ENCODE assay signal across 9 mouse cellular contexts in genomic region chr6:52157466-52158275, GRCm38 (mm10). TPM values are rescaled to one million over a fixed set of nuclear protein-coding genes. Genes with fewer than 3 reads are reported as not detected.
DNase-seq lines count a peak whose midpoint lies in the region; ATAC-seq and TF ChIP-seq lines count a peak whose summit lies in the region.
"Had no signal": no experiment of that assay in that cellular context is flagged by ENCODE, and none has a peak within 500 bp of the region (broad histone marks: within the 10 kb centered on the region; RNA-seq: fewer than 3 reads in every experiment).

No protein-coding gene starts in this region.

- no peaks in the 10 kb centered on the region for H3K27me3 ChIP-seq in C2C12 (ENCODE audit: control insufficient read depth, insufficient read depth, insufficient read length)
- H3K27me3 ChIP-seq in forebrain, embryonic 15.5 days, result peaks cover 97% of the 10 kb centered on the region
- peaks cover 91% of the 10 kb centered on the region for H3K27me3 ChIP-seq in liver, postnatal 0 days (ENCODE audit: insufficient read depth, low read length)

- peaks cover 10% of the 10 kb centered on the region for H3K36me3 ChIP-seq in C2C12 (ENCODE audit: control insufficient read depth, insufficient read depth)
- no peaks in the 10 kb centered on the region for H3K36me3 ChIP-seq in forebrain, embryonic 15.5 days
- no peaks in the 10 kb centered on the region for H3K36me3 ChIP-seq in liver, postnatal 0 days (replicated peaks; ENCODE audit: insufficient read depth, low read length)

- no peak for TF ChIP-seq CTCF in C2C12 (IDR thresholded peaks at IDR 0.05; ENCODE audit: control insufficient read depth, insufficient read depth, insufficient read length)
- no peak for TF ChIP-seq CTCF in liver, postnatal 0 days (IDR thresholded peaks at IDR 0.05; ENCODE audit: low read depth)

- peaks cover 38% of the 10 kb centered on the region for H3K79me2 ChIP-seq in C2C12 (ENCODE audit: control insufficient read depth, insufficient read depth)

- peaks cover 14% of the 10 kb centered on the region for H3K4me1 ChIP-seq in forebrain, embryonic 15.5 days
- peaks cover 9% of the 10 kb centered on the region for H3K4me1 ChIP-seq in liver, postnatal 0 days (ENCODE audit: insufficient read depth)

- H3K79me3 ChIP-seq in C2C12 (ENCODE audit: low read depth), result peaks cover 15% of the 10 kb centered on the region

- TF ChIP-seq EP300 in liver, postnatal 0 days (IDR thresholded peaks at IDR 0.05; ENCODE audit: low read depth), result no peak

- peak overlapping the region; percentile 78 for H3K4me3 ChIP-seq in C2C12 (ENCODE audit: insufficient read depth, poor library complexity, severe bottlenecking)
- H3K4me3 ChIP-seq in forebrain, embryonic 15.5 days, result peak overlapping the region; percentile 46
- H3K4me3 ChIP-seq in liver, postnatal 0 days (ENCODE audit: low read depth, low read length), result peak overlapping the region; percentile 63

- peak overlapping the region; percentile 93 for H3K4me2 ChIP-seq in forebrain, embryonic 15.5 days (replicated peaks)
- H3K4me2 ChIP-seq in liver, postnatal 0 days (ENCODE audit: low read depth, low read length), result peak overlapping the region; percentile 93

- no peaks in the 10 kb centered on the region for H3K9me3 ChIP-seq in forebrain, embryonic 15.5 days
- no peaks in the 10 kb centered on the region for H3K9me3 ChIP-seq in liver, postnatal 0 days (ENCODE audit: low read length)

- DNase-seq in cerebellum, postnatal 10 days, result peak; percentile 15 to 21
- DNase-seq in cerebellum, adult 8-10 months, result no peak
- DNase-seq in liver, postnatal 0 days, result no peak
- DNase-seq in thymus, adult 18-20 months, result no peak
- no peak for DNase-seq in ovary, adult 18-20 months (ENCODE audit: low spot score)

- H3K9ac ChIP-seq in forebrain, embryonic 15.5 days (replicated peaks), result no peak overlapping the region
- no peak overlapping the region for H3K9ac ChIP-seq in liver, postnatal 0 days (replicated peaks)

- H3ac ChIP-seq in C2C12 (ENCODE audit: control insufficient read depth, insufficient read length, low read depth), result peak overlapping the region; percentile 10

- H3K27ac ChIP-seq in forebrain, embryonic 15.5 days (replicated peaks), result no peak overlapping the region
- H3K27ac ChIP-seq in liver, postnatal 0 days (ENCODE audit: low read depth), result no peak overlapping the region

- 2% methylated on average over 32 of the region's 32 CpGs for WGBS in forebrain, embryonic 15.5 days
- WGBS in liver, postnatal 0 days (ENCODE audit: insufficient replicate concordance), result 3% methylated on average over 32 of the region's 32 CpGs

- peak; percentile 29 for ATAC-seq in forebrain, embryonic 15.5 days (replicated peaks)
- no peak for ATAC-seq in liver, postnatal 0 days
- no peak for ATAC-seq in granulocyte monocyte progenitor cell, adult 5-6 weeks (replicated peaks; ENCODE audit: poor library complexity, severe bottlenecking)

TF ChIP-seq in C2C12, 6 proteins besides CTCF, POLR2A, EP300 and RAD21:
- no peak for TF ChIP-seq FOSL1 (IDR thresholded peaks at IDR 0.05; ENCODE audit: insufficient read depth, low read length, poor library complexity, severe bottlenecking)
- no peak for TF ChIP-seq CEBPB (IDR thresholded peaks at IDR 0.05; ENCODE audit: low read depth)
- no peak for TF ChIP-seq MYOG (IDR thresholded peaks at IDR 0.05; ENCODE audit: control insufficient read depth, extremely low read depth, insufficient read length)
- TF ChIP-seq MYOD1 (IDR thresholded peaks at IDR 0.05; ENCODE audit: control insufficient read depth, insufficient read length, low read depth), result no peak
- TF ChIP-seq USF1 (IDR thresholded peaks at IDR 0.05; ENCODE audit: low read depth), result no peak
- no peak for TF ChIP-seq MAX (IDR thresholded peaks at IDR 0.05)

RNA-seq across cellular contexts. Expression of gene Hoxa1, which starts 0.4 kb away (rescaled TPM):
- 0.96 TPM for polyA plus RNA-seq in C2C12 (2012; fragmentation: generic; extraction: Trizol)
- not detected in 2 replicates for polyA plus RNA-seq in forebrain, embryonic 15.5 days (2015; fragmentation: Nextera tagmentation; extraction: Ambion mirVana)
- polyA plus RNA-seq in liver, postnatal 0 days (2015; fragmentation: Nextera tagmentation; extraction: Ambion mirVana), result 0.11 and 0.16 TPM in 2 replicates
- 0.43 TPM in 1 of 2 replicates, not detected in the other for total RNA-seq in granulocyte monocyte progenitor cell, adult 5-6 weeks (2014; fragmentation: Nextera tagmentation)
- 0.46 TPM in 1 of 2 replicates, not detected in the other for total RNA-seq in granulocyte monocyte progenitor cell, adult 5-6 weeks (2017)
- polyA plus RNA-seq: cortical plate, adult 2 months had no signal

RNA-seq across cellular contexts. Expression of gene Hoxa2, which starts 7.0 kb away (rescaled TPM):
- 0.16 TPM for polyA plus RNA-seq in C2C12 (2012; fragmentation: generic; extraction: Trizol)
- polyA plus RNA-seq in forebrain, embryonic 15.5 days (2015; fragmentation: Nextera tagmentation; extraction: Ambion mirVana), result not detected in 2 replicates
- polyA plus RNA-seq in liver, postnatal 0 days (2015; fragmentation: Nextera tagmentation; extraction: Ambion mirVana), result 0.39 and 0.63 TPM in 2 replicates
- 0.53 TPM in 1 of 2 replicates, not detected in the other for total RNA-seq in granulocyte monocyte progenitor cell, adult 5-6 weeks (2014; fragmentation: Nextera tagmentation)
- not detected in 2 replicates for total RNA-seq in granulocyte monocyte progenitor cell, adult 5-6 weeks (2017)
- polyA plus RNA-seq: cortical plate, adult 2 months had no signal

RNA-seq across cellular contexts. Expression of gene 5730596B20Rik, which starts 19.6 kb away (rescaled TPM):
- polyA plus RNA-seq in C2C12 (2012; fragmentation: generic; extraction: Trizol), result 0.07 TPM
- polyA plus RNA-seq in forebrain, embryonic 15.5 days (2015; fragmentation: Nextera tagmentation; extraction: Ambion mirVana), result not detected in 2 replicates
- not detected in 2 replicates for polyA plus RNA-seq in liver, postnatal 0 days (2015; fragmentation: Nextera tagmentation; extraction: Ambion mirVana)
- not detected in 2 replicates for total RNA-seq in granulocyte monocyte progenitor cell, adult 5-6 weeks (2014; fragmentation: Nextera tagmentation)
- total RNA-seq in granulocyte monocyte progenitor cell, adult 5-6 weeks (2017), result not detected in 2 replicates
- polyA plus RNA-seq: cortical plate, adult 2 months had no signal

RNA-seq across cellular contexts. Expression of gene Hoxa4, which starts 33.9 kb away (rescaled TPM):
- 0.74 TPM for polyA plus RNA-seq in C2C12 (2012; fragmentation: generic; extraction: Trizol)
- not detected in 2 replicates for polyA plus RNA-seq in forebrain, embryonic 15.5 days (2015; fragmentation: Nextera tagmentation; extraction: Ambion mirVana)
- polyA plus RNA-seq in liver, postnatal 0 days (2015; fragmentation: Nextera tagmentation; extraction: Ambion mirVana), result 0.13 and 0.30 TPM in 2 replicates
- total RNA-seq in granulocyte monocyte progenitor cell, adult 5-6 weeks (2014; fragmentation: Nextera tagmentation), result 0.15 and 1.5 TPM in 2 replicates
- 0.17 and 0.41 TPM in 2 replicates for total RNA-seq in granulocyte monocyte progenitor cell, adult 5-6 weeks (2017)
- polyA plus RNA-seq: cortical plate, adult 2 months had no signal

RNA-seq across cellular contexts. Expression of gene Hoxa5, which starts 46.7 kb away (rescaled TPM):
- polyA plus RNA-seq in C2C12 (2012; fragmentation: generic; extraction: Trizol), result 1.5 TPM
- polyA plus RNA-seq in forebrain, embryonic 15.5 days (2015; fragmentation: Nextera tagmentation; extraction: Ambion mirVana), result not detected in 2 replicates
- polyA plus RNA-seq in liver, postnatal 0 days (2015; fragmentation: Nextera tagmentation; extraction: Ambion mirVana), result 0.58 and 0.73 TPM in 2 replicates
- 2.3 and 2.8 TPM in 2 replicates for total RNA-seq in granulocyte monocyte progenitor cell, adult 5-6 weeks (2014; fragmentation: Nextera tagmentation)
- total RNA-seq in granulocyte monocyte progenitor cell, adult 5-6 weeks (2017), result 0.36 and 0.43 TPM in 2 replicates
- polyA plus RNA-seq: cortical plate, adult 2 months had no signal

Comparison
In these comparisons a context has a peak if more than half of its experiments do, and no peak if none do; other contexts are left out.
1. DNase-seq: peak in cerebellum, postnatal 10 days (2 of 2); none in cerebellum, adult 8-10 months (single experiment), liver, postnatal 0 days (single experiment), thymus, adult 18-20 months (0 of 2) and ovary, adult 18-20 months (single experiment).
2. Peak in every context shown above with its lines, with median percentiles within 50 percentile points of each other: H3K4me3 ChIP-seq.